Mouse (Mus musculus) liver, embryonic 11.5 days (tissue): Measurements from ENCODE around the gene Rab14. TPM values are rescaled to one million over a fixed set of nuclear protein-coding genes. Genes with fewer than 3 reads are reported as not detected.

Source experiments
- ATAC-seq: fragments of 200-750 bp; cut with Nextera tagmentation; replicated peaks from 2 replicates; pipeline ENCODE4 v1.8.0; 2017; ENCODE audit warnings: moderate number of reproducible peaks, mild to moderate bottlenecking, moderate TSS enrichment, moderate library complexity; ENCODE audit not compliant: low FRiP score
- DNase-seq: peaks from one replicate; pipeline ENCODE4 v3.0.0-alpha.2; 2017; ENCODE audit warnings: low spot score
- H3K27ac ChIP-seq: fragments of 300-500 bp; sonication (generic); 2 replicates; pipeline ENCODE4 v1.5.1; 2014; ENCODE audit warnings: mild to moderate bottlenecking, low read depth, low read length, control low read depth
- H3K27me3 ChIP-seq: fragments of 300-500 bp; sonication (generic); replicated peaks from 2 replicates; pipeline ENCODE4 v1.6.1; 2014; ENCODE audit warnings: low read length, mixed read lengths; ENCODE audit not compliant: control insufficient read depth, insufficient read depth
- H3K36me3 ChIP-seq: fragments of 300-500 bp; sonication (generic); 2 replicates; pipeline ENCODE4 v1.6.1; 2014; ENCODE audit warnings: mild to moderate bottlenecking, low read length, moderate library complexity, mixed read lengths; ENCODE audit not compliant: control insufficient read depth, insufficient read depth
- H3K4me1 ChIP-seq: fragments of 300-500 bp; sonication (generic); replicated peaks from 2 replicates; pipeline ENCODE4 v1.6.1; 2014; ENCODE audit warnings: low read length, mixed read lengths; ENCODE audit not compliant: control insufficient read depth, insufficient read depth
- H3K4me2 ChIP-seq: fragments of 300-500 bp; sonication (generic); 2 replicates; pipeline ENCODE4 v1.6.1; 2014; ENCODE audit warnings: mild to moderate bottlenecking, control low read depth, moderate library complexity
- H3K4me3 ChIP-seq: fragments of 300-500 bp; sonication (generic); 2 replicates; pipeline ENCODE4 v1.5.1; 2014; ENCODE audit warnings: low read depth, low read length, control low read depth
- H3K9ac ChIP-seq: fragments of 300-500 bp; sonication (generic); 2 replicates; pipeline ENCODE4 v1.6.1; 2014; ENCODE audit warnings: low read depth, low read length, control low read depth
- H3K9me3 ChIP-seq: fragments of 300-500 bp; sonication (generic); 2 replicates; pipeline ENCODE4 v1.6.1; 2016; ENCODE audit warnings: low read length, inconsistent platforms, mixed read lengths; ENCODE audit not compliant: control insufficient read depth
- WGBS: fragments of 180-500 bp; shearing (Covaris S2); extraction: QIAGEN DNeasy Blood & Tissue Kit; methylation state at CpG from one replicate; pipeline ENCODE4 v1.1.7; 2014; 5-methylcytosine and 5-hydroxymethylcytosine counted together
- polyA plus RNA-seq: library from polyadenylated mRNA; unstranded; fragments of >200 nt; fragmentation: Nextera tagmentation; extraction: Ambion mirVana; gene quantifications from 2 replicates; pipeline ENCODE4 v1.2.1, GENCODE M21; 2014

Rab14 gene
- polyA plus RNA-seq, 1 experiment from 2014 or later: 192 TPM

GRCm38 (mm10) chr2:35208931-35209665 lies 8.2 kb upstream of the Rab14 start:
- no peak overlapping the region for H3K27ac ChIP-seq
- ATAC-seq: no peak
- no peaks in the 10 kb centered on the region for H3K27me3 ChIP-seq
- H3K4me1 ChIP-seq: peaks cover 9% of the 10 kb centered on the region
- no peak overlapping the region for H3K4me2 ChIP-seq
- H3K9ac ChIP-seq: no peak overlapping the region
- no peak overlapping the region for H3K4me3 ChIP-seq
- no peaks in the 10 kb centered on the region for H3K36me3 ChIP-seq
- 55% methylated on average over 8 of the region's 8 CpGs for WGBS
- DNase-seq: no peak
- H3K9me3 ChIP-seq: no peaks in the 10 kb centered on the region

DNA sequence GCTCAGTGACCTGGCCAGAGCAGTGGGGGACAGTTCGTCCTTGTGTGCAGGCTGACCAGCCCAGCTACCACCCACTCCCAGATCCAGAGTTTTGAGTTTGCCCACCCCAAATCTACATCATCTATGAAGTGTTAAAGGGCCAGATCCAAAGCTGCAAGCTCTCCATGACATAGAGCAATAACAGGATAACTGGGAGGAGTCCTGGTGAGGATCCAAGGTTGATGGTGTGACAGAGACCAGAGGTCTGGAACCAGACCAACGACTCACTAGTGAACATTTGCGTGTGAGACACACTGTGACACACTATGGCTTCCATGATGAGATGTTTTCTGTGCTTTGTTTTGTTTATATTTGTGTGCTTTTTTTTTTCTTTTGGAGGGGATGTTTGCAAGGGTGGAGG lies 7.1 kb upstream of the Rab14 start:
- H3K4me1 ChIP-seq: peaks cover 1% of the 10 kb centered on the region; the same call in 1 of the 2 replicates
- WGBS: 91% methylated on average over 3 of the region's 3 CpGs
- H3K4me2 ChIP-seq: no peak overlapping the region
- DNase-seq (no peak), ATAC-seq (no peak)
- no peak overlapping the region for H3K9ac ChIP-seq
- H3K36me3 ChIP-seq: no peaks in the 10 kb centered on the region
- H3K9me3 ChIP-seq: no peaks in the 10 kb centered on the region
- H3K27me3 ChIP-seq: no peaks in the 10 kb centered on the region
- H3K4me3 ChIP-seq: no peak overlapping the region
- no peak overlapping the region for H3K27ac ChIP-seq

DNA sequence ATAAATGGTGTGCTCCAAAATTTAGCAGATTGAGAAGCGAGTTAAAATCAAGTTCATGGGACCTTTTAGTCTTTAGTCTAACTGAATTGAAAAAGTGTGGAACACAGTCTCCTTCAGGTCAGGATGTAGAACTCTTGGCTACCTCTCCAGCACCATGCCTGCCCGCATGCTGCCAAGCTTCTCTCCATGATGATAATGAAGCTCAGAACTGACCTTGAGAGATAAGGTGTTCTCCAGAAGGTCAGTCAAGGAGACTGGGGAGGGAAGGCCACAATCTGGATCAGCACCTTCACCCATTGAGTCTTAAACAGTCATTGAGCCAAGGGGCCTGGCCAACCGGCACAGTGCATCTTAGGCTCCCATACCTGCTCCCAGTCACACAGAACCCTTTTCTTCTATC lies 5.8 kb upstream of the Rab14 start:
- Histone ChIP-seq H3K4me3 (no peak overlapping the region), H3K27me3 (no peaks in the 10 kb centered on the region), H3K36me3 (no peaks in the 10 kb centered on the region), H3K4me1 (no peaks in the 10 kb centered on the region; the same call in 1 of the 2 replicates), H3K9ac (no peak overlapping the region), H3K4me2 (no peak overlapping the region), H3K27ac (no peak overlapping the region), H3K9me3 (no peaks in the 10 kb centered on the region)
- 69% methylated on average over 3 of the region's 3 CpGs for WGBS
- DNase-seq (no peak), ATAC-seq (no peak)

GRCm38 (mm10) chr2:35203729-35204128 lies 2.8 kb upstream of the Rab14 start:
- Histone ChIP-seq H3K4me3 (no peak overlapping the region), H3K36me3 (no peaks in the 10 kb centered on the region), H3K4me2 (no peak overlapping the region), H3K9ac (no peak overlapping the region), H3K27ac (no peak overlapping the region), H3K9me3 (no peaks in the 10 kb centered on the region), H3K4me1 (peaks cover 7% of the 10 kb centered on the region), H3K27me3 (no peaks in the 10 kb centered on the region)
- no peak for DNase-seq
- ATAC-seq: no peak

- H3K27ac ChIP-seq: peak overlapping the region; percentile 94
- no peaks in the 10 kb centered on the region for H3K36me3 ChIP-seq
- peak overlapping the region; percentile 96 for H3K4me3 ChIP-seq
- ATAC-seq (peak; percentile 75), DNase-seq (peak; percentile 61)
- H3K27me3 ChIP-seq: no peaks in the 10 kb centered on the region
- H3K9ac ChIP-seq: peak overlapping the region; percentile 97
- under 1% methylated on average over 63 of the region's 90 CpGs for WGBS
- H3K4me1 ChIP-seq: peaks cover 19% of the 10 kb centered on the region
- H3K9me3 ChIP-seq: no peaks in the 10 kb centered on the region
- peak overlapping the region; percentile 94 for H3K4me2 ChIP-seq
Measured at GRCm38 (mm10) chr2:35199971-35200897, 686 bp downstream of the Rab14 start.

DNA sequence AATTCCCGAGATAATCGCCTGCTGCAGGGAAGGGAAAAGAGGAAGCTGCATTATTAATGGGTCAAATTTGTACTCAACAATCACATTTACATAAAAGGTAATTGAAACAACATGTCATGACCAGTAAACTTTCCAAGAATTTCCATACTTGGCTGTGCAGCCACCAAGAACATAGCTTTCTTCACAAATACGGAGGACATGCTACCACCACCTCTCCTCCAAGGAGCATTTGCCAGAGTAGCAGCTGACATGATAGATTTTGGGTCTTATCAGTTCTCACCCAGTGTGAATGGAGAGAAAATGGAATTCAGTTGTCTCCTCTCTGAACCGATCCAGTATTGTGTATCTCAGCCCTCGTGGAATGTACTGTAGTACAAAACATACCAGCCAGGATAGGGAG lies 1.4 kb downstream of the Rab14 start:
- Histone ChIP-seq H3K4me1 (peaks cover 19% of the 10 kb centered on the region), H3K27me3 (no peaks in the 10 kb centered on the region), H3K27ac (peak overlapping the region; percentile 94), H3K9ac (peak overlapping the region; percentile 97), H3K4me3 (peak overlapping the region; percentile 96), H3K36me3 (no peaks in the 10 kb centered on the region), H3K4me2 (peak overlapping the region; percentile 94), H3K9me3 (no peaks in the 10 kb centered on the region)
- 10% methylated on average over 5 of the region's 5 CpGs for WGBS
- DNase-seq (no peak), ATAC-seq (no peak)

- Histone ChIP-seq H3K4me1 (peaks cover 19% of the 10 kb centered on the region), H3K27me3 (no peaks in the 10 kb centered on the region), H3K9ac (no peak overlapping the region), H3K9me3 (no peaks in the 10 kb centered on the region), H3K4me3 (no peak overlapping the region), H3K4me2 (peak overlapping the region; percentile 43), H3K27ac (peak overlapping the region; percentile 63), H3K36me3 (peaks cover 2% of the 10 kb centered on the region; the same call in 1 of the 2 replicates)
- DNase-seq (no peak), ATAC-seq (no peak)
- WGBS: 46% methylated on average over 6 of the region's 6 CpGs
Measured at GRCm38 (mm10) chr2:35195626-35196544, 5.0 kb downstream of the Rab14 start.

DNA sequence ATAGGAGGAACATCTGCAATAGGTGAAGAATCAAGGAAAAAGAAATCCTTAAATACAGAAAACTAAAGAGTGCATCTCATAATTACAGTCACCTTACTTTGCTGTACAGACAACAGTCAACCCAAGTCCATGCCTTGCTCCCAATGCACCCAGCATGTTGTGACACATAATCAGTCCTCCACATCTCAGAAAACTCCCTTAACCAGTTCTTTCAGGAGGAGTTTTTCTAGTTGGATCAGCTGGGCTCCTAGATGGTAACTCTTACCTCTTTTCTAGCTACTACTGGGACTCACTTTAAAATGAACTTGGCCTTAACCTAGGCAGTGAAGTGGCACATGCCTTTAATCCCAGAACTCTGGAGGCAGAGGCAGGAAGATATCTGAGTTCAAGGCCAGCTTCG lies 6.9 kb downstream of the Rab14 start:
- H3K4me1 ChIP-seq: peaks cover 13% of the 10 kb centered on the region
- ATAC-seq (no peak), DNase-seq (no peak)
- no peaks in the 10 kb centered on the region for H3K27me3 ChIP-seq
- no peak overlapping the region for H3K27ac ChIP-seq
- H3K4me3 ChIP-seq: no peak overlapping the region
- H3K9me3 ChIP-seq: no peaks in the 10 kb centered on the region
- no peak overlapping the region for H3K4me2 ChIP-seq
- H3K36me3 ChIP-seq: peaks cover 8% of the 10 kb centered on the region; the same call in 1 of the 2 replicates
- H3K9ac ChIP-seq: no peak overlapping the region
- 74% methylated on average over 1 of the region's 1 CpGs for WGBS
